Mouse (Mus musculus) lung, adult 2 months (tissue): ENCODE results near the gene Smurf2. TPM values are rescaled to one million over a fixed set of nuclear protein-coding genes. Genes with fewer than 3 reads are reported as not detected.

Experiments used
- DNase-seq: peaks from one replicate; pipeline ENCODE4 v3.0.0; 2022
- H3K4me1 ChIP-seq: fragments of 200-500 bp; 2 replicates; pipeline ENCODE4 v1.6.1; 2011; ENCODE audit warnings: low read length; ENCODE audit not compliant: control insufficient read depth, insufficient read depth
- H3K4me3 ChIP-seq: fragments of 200-500 bp; replicated peaks from 2 replicates; pipeline ENCODE3; 2011; ENCODE audit warnings: low read depth, mild to moderate bottlenecking, control low read depth, low read length; ENCODE audit errors: extremely low read depth
- CTCF ChIP-seq: fragments of 200-500 bp; IDR thresholded peaks from 2 replicates; pipeline ENCODE4 v1.5.1; 2011; ENCODE audit warnings: mild to moderate bottlenecking, low read length, control low read depth; ENCODE audit not compliant: insufficient read depth
- POLR2A ChIP-seq: fragments of 200-500 bp; IDR thresholded peaks from 2 replicates; pipeline ENCODE4 v1.6.1; 2011; ENCODE audit warnings: low read depth, mild to moderate bottlenecking, control low read depth, low read length, borderline replicate concordance; ENCODE audit errors: extremely low read depth
- WGBS: fragments of 180-500 bp; shearing (Covaris S2); methylation state at CpG from one replicate; pipeline ENCODE4 v1.1.7; 2018; 5-methylcytosine and 5-hydroxymethylcytosine counted together
- polyA plus RNA-seq: library from polyadenylated mRNA; depleted of rRNA; stranded (reverse); fragments of >200 nt; gene quantifications from 2 replicates; pipeline ENCODE4 v1.2.3, GENCODE M21; 2012; rRNA removed

Gene Smurf2
- polyA plus RNA-seq: 19.1 and 24.7 TPM in 2 replicates

DNA sequence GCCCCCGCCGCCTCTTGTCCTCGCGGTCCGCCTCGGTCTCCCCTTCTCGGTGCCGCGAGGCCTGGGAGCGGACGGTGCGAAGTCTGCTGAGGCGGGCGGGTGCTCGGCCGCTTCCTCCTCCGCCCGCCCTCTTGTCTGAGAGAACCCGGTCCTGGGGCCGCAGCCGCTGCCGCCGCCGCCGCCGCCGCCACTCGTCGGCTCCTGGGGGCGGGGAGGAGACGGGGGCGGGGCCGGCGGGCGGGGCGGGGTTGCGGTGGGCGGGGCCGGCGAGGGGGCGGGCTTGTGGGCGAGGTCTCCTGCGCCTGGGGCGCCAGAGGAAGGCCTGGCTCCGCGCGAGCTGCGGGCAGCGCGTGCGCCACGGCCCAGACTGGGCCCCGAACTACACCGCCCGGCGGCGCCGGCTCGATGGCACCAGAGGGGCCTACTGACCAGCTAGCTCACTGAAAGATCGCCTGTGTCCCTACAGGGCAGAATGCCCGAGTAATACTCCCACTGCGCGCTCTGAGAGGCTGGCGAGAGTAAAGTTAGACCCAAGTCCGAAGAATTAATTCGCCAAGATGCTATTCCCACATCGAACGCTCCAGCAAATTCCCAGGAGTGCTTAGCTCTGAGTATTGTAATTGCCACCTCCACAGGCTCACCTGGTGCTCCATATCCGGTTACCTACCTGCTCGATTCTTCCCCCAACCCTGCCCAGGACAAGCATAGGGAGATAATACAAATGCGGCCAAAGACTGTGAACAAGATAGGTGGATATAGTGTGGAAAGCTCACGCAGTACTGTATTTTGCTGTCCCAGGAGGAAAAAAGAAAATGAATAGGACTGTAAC, at the start of gene Smurf2:
TSS of gene Smurf2 (minus strand) at position 165 of the 829 bp plus-strand sequence.
- peak; percentile 85 for DNase-seq
- TF ChIP-seq POLR2A (peak; percentile 73; the same call in 1 of the 2 replicates), CTCF (no peak)
- H3K4me1 ChIP-seq: peaks cover 8% of the 10 kb centered on the region
- 4% methylated on average over 55 of the region's 72 CpGs for WGBS
- H3K4me3 ChIP-seq: peak within 1 kb of the TSS; percentile 76

GRCm38 (mm10) chr11:106969798-106970197, 49.3 kb upstream of the Smurf2 start:
- TF ChIP-seq CTCF (no peak), POLR2A (no peak)
- DNase-seq: no peak
- 50% methylated on average over 8 of the region's 8 CpGs for WGBS
- peaks cover 11% of the 10 kb centered on the region for H3K4me1 ChIP-seq
- H3K4me3 ChIP-seq: no peak overlapping the region

GRCm38 (mm10) chr11:106967630-106968029, 47.1 kb upstream of the Smurf2 start:
- DNase-seq: peak; percentile 29
- 26% methylated on average over 10 of the region's 10 CpGs for WGBS

DNA sequence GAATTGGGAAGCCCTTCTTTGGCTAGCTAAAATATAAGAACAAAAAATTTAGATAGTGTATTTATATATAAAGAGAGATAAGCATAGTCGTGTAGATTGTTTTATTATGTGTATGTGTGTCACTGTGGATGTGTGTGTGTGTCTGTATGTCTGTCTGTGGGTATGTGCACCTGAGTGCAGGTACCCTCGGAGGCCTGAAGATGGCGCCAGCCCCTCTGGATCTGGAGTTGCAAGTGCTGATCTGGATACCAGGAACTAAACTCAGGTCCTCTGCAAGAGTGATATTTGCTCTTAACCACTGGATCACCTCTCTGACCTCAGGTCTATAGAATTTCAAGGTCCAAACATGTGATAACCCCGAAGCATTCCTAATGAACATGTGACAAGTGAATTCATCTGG, 45.4 kb upstream of the Smurf2 start:
- 94% methylated on average over 4 of the region's 4 CpGs for WGBS
- DNase-seq: no peak
- no peak for TF ChIP-seq POLR2A
- TF ChIP-seq CTCF: no peak
- no peak overlapping the region for H3K4me3 ChIP-seq
- H3K4me1 ChIP-seq: peaks cover 21% of the 10 kb centered on the region

More at GRCm38 (mm10) chr11:106967630-106968029, 47.1 kb upstream of the Smurf2 start:
- H3K4me1 ChIP-seq: peaks cover 9% of the 10 kb centered on the region
- no peak overlapping the region for H3K4me3 ChIP-seq
- TF ChIP-seq POLR2A (no peak), CTCF (no peak)

DNA sequence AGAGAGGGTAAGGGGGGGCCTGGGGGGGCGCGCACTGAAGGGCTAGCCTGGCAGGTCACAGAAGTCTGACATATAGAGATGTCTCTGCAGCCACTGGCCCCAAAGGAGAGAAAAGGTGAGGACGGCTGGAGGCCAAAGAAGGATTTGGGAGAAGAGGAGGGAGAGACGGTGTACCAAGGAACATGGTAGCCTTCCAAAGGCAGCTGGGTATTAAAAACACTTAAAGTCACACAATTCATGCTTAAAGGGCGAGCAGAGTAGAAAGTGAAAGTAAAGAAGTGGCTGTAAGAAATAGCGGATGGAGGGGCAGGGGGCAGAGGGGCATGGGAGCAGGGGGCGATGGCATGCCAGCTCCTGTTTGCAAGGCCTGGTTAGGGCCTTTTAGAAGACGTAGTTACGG, 41.8 kb upstream of the Smurf2 start:
- H3K4me3 ChIP-seq: no peak overlapping the region
- peaks cover 21% of the 10 kb centered on the region for H3K4me1 ChIP-seq
- whole genome bisulfite sequencing: 63% methylated on average over 9 of the region's 9 CpGs
- TF ChIP-seq POLR2A (no peak), CTCF (no peak)
- no peak for DNase-seq

DNA sequence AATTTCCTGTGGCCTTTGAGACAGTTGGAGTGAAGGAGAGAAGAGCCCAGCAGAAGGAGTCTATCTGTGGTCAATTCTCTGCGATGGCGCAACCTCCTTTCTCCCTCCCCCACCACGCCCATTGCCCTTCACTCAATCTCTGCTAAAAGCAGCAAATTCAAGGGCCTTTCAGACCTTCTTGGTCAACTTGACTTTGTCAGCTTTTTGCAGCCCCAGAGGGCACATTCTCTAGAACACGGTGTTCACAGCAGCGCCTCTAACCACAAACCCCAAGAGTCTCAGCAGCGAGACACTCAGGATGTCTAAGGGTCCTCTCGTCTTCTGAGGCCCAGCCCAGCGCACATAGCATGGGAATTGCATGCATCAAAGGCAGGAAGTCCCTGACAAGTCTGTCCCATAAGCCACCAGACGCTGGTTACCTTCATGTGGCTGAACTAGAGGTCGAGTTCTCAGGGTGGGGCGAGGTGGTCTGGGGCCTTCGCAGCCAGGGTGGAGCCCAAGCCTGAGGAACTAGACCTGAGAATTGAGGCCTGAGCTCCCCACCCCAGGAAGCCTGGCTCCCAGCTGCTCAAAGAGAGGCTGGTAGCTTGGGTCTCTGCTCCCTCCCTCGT, 41.1 kb upstream of the Smurf2 start:
- Histone ChIP-seq H3K4me1 (peaks cover 18% of the 10 kb centered on the region), H3K4me3 (no peak overlapping the region)
- 0 out of 2 replicates have a peak, but pooled peaks have one; percentile 13 for TF ChIP-seq POLR2A
- TF ChIP-seq CTCF: no peak
- peak; percentile 41 for DNase-seq
- 31% methylated on average over 13 of the region's 13 CpGs for WGBS

DNA sequence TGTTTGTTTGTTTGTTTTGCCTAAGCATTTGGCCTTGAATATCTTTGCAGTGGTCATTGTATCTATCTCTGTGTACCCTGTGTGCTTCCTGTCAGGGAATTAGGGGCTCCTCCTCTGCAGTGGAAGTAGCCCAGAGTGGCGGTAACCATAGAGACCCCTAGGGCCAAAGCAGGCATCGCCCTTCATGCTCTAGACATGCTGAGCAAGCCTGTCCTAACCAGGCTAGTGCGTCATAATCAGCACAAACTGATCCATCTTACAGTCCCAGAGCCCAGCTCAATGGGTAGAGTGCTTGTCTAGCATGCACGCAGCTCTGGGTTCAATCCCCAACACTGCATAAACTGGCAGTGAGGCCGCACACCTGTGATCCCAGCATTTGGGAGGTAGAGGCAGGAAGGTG, 38.6 kb upstream of the Smurf2 start:
- DNase-seq: no peak
- H3K4me3 ChIP-seq: no peak overlapping the region
- TF ChIP-seq POLR2A: no peak
- TF ChIP-seq CTCF: no peak
- WGBS: 89% methylated on average over 5 of the region's 5 CpGs
- peaks cover 18% of the 10 kb centered on the region for H3K4me1 ChIP-seq

DNA sequence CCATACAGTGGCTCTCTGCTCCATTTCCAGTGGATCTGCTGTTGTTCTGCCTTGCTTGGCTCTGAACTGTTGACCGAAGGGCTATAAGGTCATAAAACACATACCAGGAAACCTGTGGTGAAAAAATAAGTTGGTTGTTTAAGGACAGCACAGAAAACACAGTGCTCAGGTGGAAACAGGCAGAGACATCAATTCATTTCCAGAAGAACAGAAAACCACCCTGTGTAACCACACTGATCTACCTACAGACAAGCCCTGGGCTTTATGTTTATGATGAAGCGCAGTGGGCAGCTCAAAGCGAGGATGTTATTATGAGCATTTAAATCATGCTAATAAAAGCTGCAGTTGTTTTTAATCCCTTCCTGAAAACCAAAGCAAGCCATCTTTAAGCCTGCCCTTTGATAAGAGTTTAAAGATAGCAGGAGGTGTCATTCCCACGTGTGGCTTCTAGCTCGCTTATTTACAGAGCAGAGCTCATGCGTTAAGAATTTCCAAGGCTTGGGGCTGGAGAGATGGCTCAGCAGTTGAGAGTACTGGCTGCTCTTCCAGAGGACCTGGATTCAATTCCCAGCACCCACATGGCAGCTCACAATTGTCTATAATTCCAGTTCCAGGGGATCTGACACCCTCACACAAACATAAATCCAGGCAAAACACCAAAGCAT, 38.0 kb upstream of the Smurf2 start:
- no peak overlapping the region for H3K4me3 ChIP-seq
- 57% methylated on average over 6 of the region's 6 CpGs for WGBS
- peaks cover 18% of the 10 kb centered on the region for H3K4me1 ChIP-seq
- no peak for DNase-seq
- TF ChIP-seq CTCF: no peak
- TF ChIP-seq POLR2A: no peak

DNA sequence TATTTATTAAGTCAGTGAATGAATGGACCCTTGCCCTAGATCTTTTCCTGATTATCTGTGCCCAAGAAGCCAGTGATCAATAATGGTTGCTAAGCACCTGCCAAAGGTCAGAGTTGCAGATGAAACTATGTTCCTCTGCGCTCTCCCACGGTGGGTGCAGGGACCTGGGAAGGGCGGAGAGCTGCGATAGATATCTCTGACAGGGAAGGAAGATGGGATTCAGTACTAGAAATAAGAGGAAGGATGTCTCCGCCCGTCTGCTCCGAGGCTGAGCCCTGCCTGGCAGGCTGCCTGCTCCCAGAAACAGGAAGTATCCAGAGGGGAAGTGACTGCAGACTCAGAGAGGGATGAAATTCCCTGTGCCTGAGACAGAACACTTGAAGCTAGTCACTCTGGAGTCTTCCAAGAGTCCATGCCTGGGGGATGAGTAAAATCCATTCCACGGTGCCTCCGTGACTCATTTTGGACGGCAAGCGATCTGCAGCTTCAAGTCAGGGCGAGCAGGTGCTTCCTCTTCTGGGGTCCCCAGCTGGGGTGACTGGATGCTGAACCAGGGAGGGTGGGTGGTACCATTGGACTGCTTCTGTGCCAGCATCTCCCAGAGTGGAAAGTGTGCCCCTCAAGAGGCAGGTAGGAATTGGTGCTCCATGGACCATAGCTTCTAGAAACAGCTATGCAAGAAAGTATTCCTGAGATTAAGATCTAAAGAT, 36.9 kb upstream of the Smurf2 start:
- peak; percentile 61 for DNase-seq
- 17% methylated on average over 12 of the region's 12 CpGs for WGBS
- peak overlapping the region; percentile 2 for H3K4me3 ChIP-seq
- peaks cover 16% of the 10 kb centered on the region for H3K4me1 ChIP-seq
- no peak for TF ChIP-seq POLR2A
- no peak for TF ChIP-seq CTCF

GRCm38 (mm10) chr11:106954566-106954965, 34.1 kb upstream of the Smurf2 start:
- no peak for TF ChIP-seq POLR2A
- TF ChIP-seq CTCF: no peak
- no peak for DNase-seq
- whole genome bisulfite sequencing: 77% methylated on average over 8 of the region's 8 CpGs
- no peak overlapping the region for H3K4me3 ChIP-seq
- H3K4me1 ChIP-seq: peaks cover 6% of the 10 kb centered on the region
